Mouse (Mus musculus) midbrain, embryonic 10.5 days (tissue): ENCODE measurements around the gene Taco1. TPM values are rescaled to one million over a fixed set of nuclear protein-coding genes. Genes with fewer than 3 reads are reported as not detected.

Source experiments
- polyA plus RNA-seq: library from polyadenylated mRNA; unstranded; fragments of >200 nt; fragmentation: Nextera tagmentation; extraction: Ambion mirVana; gene quantifications from 2 replicates; pipeline ENCODE4 v1.2.1, GENCODE M21; 2016

Taco1 gene
- polyA plus RNA-seq, 1 experiment from 2014 or later = 13.7 TPM

Other genes with a start within 250 kb of the Taco1 start
- 12.1 and 12.3 TPM in 2 replicates for gene Cyb561, start 112.7 kb upstream of the Taco1 start, polyA plus RNA-seq
- gene Ace, start 98.1 kb upstream of the Taco1 start, polyA plus RNA-seq = 0.75 and 0.85 TPM in 2 replicates
- gene Ace3, start 71.4 kb upstream of the Taco1 start, polyA plus RNA-seq = not detected in 2 replicates
- 0.31 and 0.33 TPM in 2 replicates for gene Kcnh6, start 57.9 kb upstream of the Taco1 start, polyA plus RNA-seq
- gene Dcaf7, start 29.2 kb upstream of the Taco1 start, polyA plus RNA-seq = 76.8 and 98.1 TPM in 2 replicates
- gene Map3k3, start 18.6 kb downstream of the Taco1 start, polyA plus RNA-seq = 20.6 and 21.9 TPM in 2 replicates
- 0.57 TPM in 1 of 2 replicates, not detected in the other for gene Gm10840, start 94.8 kb downstream of the Taco1 start, polyA plus RNA-seq
- gene Limd2, start 94.8 kb downstream of the Taco1 start, polyA plus RNA-seq = 364 and 366 TPM in 2 replicates
- 41.8 and 42.4 TPM in 2 replicates for gene Strada, start 136.1 kb downstream of the Taco1 start, polyA plus RNA-seq
- 69.9 and 74.0 TPM in 2 replicates for gene Ccdc47, start 150.3 kb downstream of the Taco1 start, polyA plus RNA-seq
- 100 and 112 TPM in 2 replicates for gene Ddx42, start 150.9 kb downstream of the Taco1 start, polyA plus RNA-seq
- 78.1 and 83.8 TPM in 2 replicates for gene Ftsj3, start 190.0 kb downstream of the Taco1 start, polyA plus RNA-seq
- 408 and 433 TPM in 2 replicates for gene Psmc5, start 190.1 kb downstream of the Taco1 start, polyA plus RNA-seq
- 19.3 and 20.0 TPM in 2 replicates for gene Smarcd2, start 206.9 kb downstream of the Taco1 start, polyA plus RNA-seq
- 0.06 and 0.15 TPM in 2 replicates for gene Tcam1, start 210.6 kb downstream of the Taco1 start, polyA plus RNA-seq
- gene Gh, start 235.8 kb downstream of the Taco1 start, polyA plus RNA-seq = not detected in 2 replicates
- 0.99 TPM in 2 replicates for gene Cd79b, start 248.7 kb downstream of the Taco1 start, polyA plus RNA-seq